Mouse (Mus musculus) neural tube, embryonic 15.5 days (tissue): ENCODE measurements around the gene Syn2. TPM values are rescaled to one million over a fixed set of nuclear protein-coding genes. Genes with fewer than 3 reads are reported as not detected.
"Not testable (repeated sequence)": the region's sequence is repeated elsewhere in the genome, so short reads cannot be mapped to it uniquely, and the experiment has no call there.

Experiments used
- ATAC-seq: fragments of 200-750 bp; cut with Nextera tagmentation; 2 replicates; pipeline ENCODE4 v1.8.0; 2017; ENCODE audit warnings: mild to moderate bottlenecking, moderate TSS enrichment, moderate library complexity; ENCODE audit not compliant: low FRiP score
- H3K27ac ChIP-seq: fragments of 300-500 bp; sonication (generic); replicated peaks from 2 replicates; pipeline ENCODE4 v1.5.1; 2015; ENCODE audit warnings: mild to moderate bottlenecking, inconsistent platforms
- H3K27me3 ChIP-seq: fragments of 300-500 bp; sonication (generic); replicated peaks from 2 replicates; pipeline ENCODE4 v1.6.1; 2015; ENCODE audit warnings: inconsistent platforms
- H3K36me3 ChIP-seq: fragments of 300-500 bp; sonication (generic); 2 replicates; pipeline ENCODE4 v1.6.1; 2015; ENCODE audit warnings: inconsistent platforms
- H3K4me1 ChIP-seq: fragments of 300-500 bp; sonication (generic); 2 replicates; pipeline ENCODE4 v1.6.1; 2015; ENCODE audit warnings: inconsistent platforms
- H3K4me2 ChIP-seq: fragments of 300-500 bp; sonication (generic); 2 replicates; pipeline ENCODE4 v1.6.1; 2015; ENCODE audit warnings: inconsistent platforms, mild to moderate bottlenecking, moderate library complexity
- H3K4me3 ChIP-seq: fragments of 300-500 bp; sonication (generic); replicated peaks from 2 replicates; pipeline ENCODE4 v1.5.1; 2015; ENCODE audit warnings: mild to moderate bottlenecking, inconsistent platforms
- H3K9ac ChIP-seq: fragments of 300-500 bp; sonication (generic); replicated peaks from 2 replicates; pipeline ENCODE4 v1.6.1; 2015; ENCODE audit warnings: mild to moderate bottlenecking, inconsistent platforms
- H3K9me3 ChIP-seq: fragments of 300-500 bp; sonication (generic); replicated peaks from 2 replicates; pipeline ENCODE4 v1.6.1; 2016; ENCODE audit warnings: inconsistent platforms
- WGBS: fragments of 180-500 bp; shearing (Covaris S2); methylation state at CpG from one replicate; pipeline ENCODE4 v1.1.7; 2015; ENCODE audit warnings: mixed read lengths; 5-methylcytosine and 5-hydroxymethylcytosine counted together
- polyA plus RNA-seq: library from polyadenylated mRNA; unstranded; fragments of >200 nt; fragmentation: Nextera tagmentation; extraction: Ambion mirVana; gene quantifications from 2 replicates; pipeline ENCODE4 v1.2.1, GENCODE M21; 2015

The Syn2 gene
- polyA plus RNA-seq, 1 experiment from 2014 or later = 73.3 TPM

- Histone ChIP-seq H3K27ac (no peak overlapping the region), H3K4me1 (peaks cover 3% of the 10 kb centered on the region; the same call in 1 of the 2 replicates), H3K27me3 (no peaks in the 10 kb centered on the region), H3K9me3 (no peaks in the 10 kb centered on the region), H3K9ac (no peak overlapping the region), H3K4me2 (no peak overlapping the region), H3K36me3 (no peaks in the 10 kb centered on the region), H3K4me3 (no peak overlapping the region)
- 38% methylated on average over 3 of the region's 3 CpGs for WGBS
- no peak for ATAC-seq
Measured at GRCm38 (mm10) chr6:115230557-115230956, 95.9 kb downstream of the Syn2 start.

DNA sequence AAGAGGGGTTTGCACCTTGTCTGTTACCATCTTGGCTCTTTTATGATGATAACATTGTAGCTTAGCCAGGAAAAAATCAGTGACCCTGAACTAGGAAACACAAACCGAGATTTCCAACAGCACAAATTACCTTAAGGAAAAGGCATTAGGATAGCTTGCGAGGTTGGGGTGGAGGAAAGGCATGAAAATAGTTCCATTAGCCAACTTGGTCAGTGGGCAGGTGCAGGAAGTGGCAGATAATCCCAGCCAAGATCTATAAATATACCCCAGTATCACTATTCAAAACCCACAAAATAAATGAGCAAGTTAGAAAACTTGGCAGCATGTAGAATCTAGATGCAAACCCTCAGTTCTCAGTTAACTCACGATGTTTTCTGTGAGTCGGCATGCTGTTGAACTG, 97.1 kb downstream of the Syn2 start:
- no peak overlapping the region for H3K9ac ChIP-seq
- H3K4me2 ChIP-seq = no peak overlapping the region
- H3K27me3 ChIP-seq = no peaks in the 10 kb centered on the region
- WGBS = 81% methylated on average over 4 of the region's 4 CpGs
- ATAC-seq = no peak
- no peaks in the 10 kb centered on the region for H3K9me3 ChIP-seq
- H3K4me3 ChIP-seq = no peak overlapping the region
- no peak overlapping the region for H3K27ac ChIP-seq
- H3K4me1 ChIP-seq = peaks cover 3% of the 10 kb centered on the region; the same call in 1 of the 2 replicates
- no peaks in the 10 kb centered on the region for H3K36me3 ChIP-seq

DNA sequence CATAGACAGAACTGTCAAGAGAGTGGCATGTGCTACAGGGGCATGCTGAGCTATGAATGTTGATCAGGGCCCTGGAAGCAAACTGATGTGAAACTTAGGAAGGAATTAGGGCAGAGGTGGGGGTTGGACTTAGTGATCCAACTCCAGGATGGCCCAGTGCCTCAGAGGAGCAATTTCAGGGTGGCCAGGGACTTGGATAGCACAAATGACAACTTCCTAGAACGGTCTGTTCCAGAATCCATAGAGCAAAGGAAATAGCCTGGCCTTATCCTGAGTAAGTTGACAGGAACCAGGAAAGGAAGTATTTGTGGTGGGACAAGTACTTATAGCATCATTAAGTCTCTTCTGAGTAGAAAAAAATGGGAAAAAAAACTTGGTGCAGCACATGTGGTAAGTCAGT, 97.9 kb downstream of the Syn2 start:
- no peaks in the 10 kb centered on the region for H3K27me3 ChIP-seq
- H3K9me3 ChIP-seq = no peaks in the 10 kb centered on the region
- no peak overlapping the region for H3K4me3 ChIP-seq
- WGBS = 73% methylated on average over 1 of the region's 1 CpGs
- no peak overlapping the region for H3K27ac ChIP-seq
- H3K4me2 ChIP-seq = no peak overlapping the region
- peaks cover 3% of the 10 kb centered on the region; the same call in 1 of the 2 replicates for H3K36me3 ChIP-seq
- H3K9ac ChIP-seq = no peak overlapping the region
- peaks cover 3% of the 10 kb centered on the region; the same call in 1 of the 2 replicates for H3K4me1 ChIP-seq
- ATAC-seq = no peak

DNA sequence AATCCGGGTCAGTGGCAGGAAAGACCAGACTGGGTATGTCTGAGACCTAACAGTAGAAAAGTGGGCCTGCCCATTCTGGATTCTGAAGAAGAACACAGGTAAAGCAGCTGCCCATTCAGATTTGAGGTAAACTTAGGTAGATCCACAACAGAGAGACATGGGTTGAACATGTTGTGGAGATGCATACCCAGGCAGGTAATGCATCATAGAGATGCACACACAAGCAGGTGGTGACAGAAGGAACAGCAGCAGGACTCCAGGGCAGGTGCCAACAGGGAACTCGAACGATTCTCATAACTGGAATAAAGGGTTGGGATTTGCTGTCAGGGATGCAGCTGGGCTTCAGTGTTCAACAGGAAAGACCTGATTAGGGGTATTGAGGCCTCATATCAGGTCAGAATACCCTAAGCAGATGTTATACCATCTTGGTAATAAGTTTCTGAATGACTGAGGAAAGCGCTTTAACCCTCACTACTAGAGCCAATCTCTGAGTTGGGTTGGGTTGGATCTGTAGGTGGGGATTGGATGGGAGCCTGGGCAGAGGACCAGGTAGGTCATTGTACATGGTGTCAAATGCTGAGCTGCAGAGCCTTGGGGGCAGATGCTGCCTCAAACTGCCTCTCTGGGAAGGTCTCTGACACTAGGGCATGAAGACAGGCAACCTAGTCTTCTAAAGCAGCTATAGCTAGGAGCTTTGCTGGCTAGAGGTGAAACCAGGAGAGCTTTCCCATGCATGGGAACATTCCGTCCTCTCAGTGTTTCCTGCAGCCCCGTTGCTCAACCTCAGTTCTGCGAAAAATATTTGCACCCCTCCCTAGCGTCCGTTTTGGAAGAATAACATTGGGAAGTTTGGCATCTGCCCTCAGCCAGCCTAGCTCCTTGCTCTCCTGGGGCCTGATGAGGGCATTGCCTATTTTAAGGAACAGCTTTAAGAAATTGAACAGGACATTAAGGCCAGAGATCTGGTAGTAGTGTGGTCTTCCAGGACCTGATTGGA, 103.6 kb downstream of the Syn2 start:
- no peaks in the 10 kb centered on the region for H3K4me1 ChIP-seq
- no peaks in the 10 kb centered on the region for H3K27me3 ChIP-seq
- peaks cover 19% of the 10 kb centered on the region for H3K36me3 ChIP-seq
- H3K4me2 ChIP-seq = no peak overlapping the region
- 88% methylated on average over 9 of the region's 9 CpGs for WGBS
- H3K9ac ChIP-seq = no peak overlapping the region
- no peak overlapping the region for H3K4me3 ChIP-seq
- no peak overlapping the region for H3K27ac ChIP-seq
- no peaks in the 10 kb centered on the region for H3K9me3 ChIP-seq
- no peak for ATAC-seq

DNA sequence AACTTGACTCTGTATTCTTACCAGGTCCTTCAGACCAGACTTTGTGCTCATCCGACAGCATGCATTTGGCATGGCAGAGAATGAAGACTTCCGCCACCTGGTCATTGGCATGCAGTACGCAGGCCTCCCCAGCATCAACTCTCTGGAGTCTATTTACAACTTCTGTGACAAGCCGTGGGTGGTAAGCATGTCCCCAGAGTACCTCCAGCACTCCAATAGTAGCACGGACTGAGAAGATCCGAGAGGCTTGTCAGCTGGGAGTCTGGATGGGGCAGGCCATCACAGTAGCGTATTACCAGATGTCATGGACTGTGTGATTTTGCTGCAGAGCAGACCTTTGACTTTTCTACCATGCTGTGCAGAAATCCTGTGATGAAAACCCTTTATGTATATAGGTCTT, 104.6 kb downstream of the Syn2 start:
- Histone ChIP-seq H3K27ac (no peak overlapping the region), H3K27me3 (no peaks in the 10 kb centered on the region), H3K9me3 (no peaks in the 10 kb centered on the region), H3K4me1 (no peaks in the 10 kb centered on the region), H3K36me3 (peaks cover 27% of the 10 kb centered on the region), H3K9ac (no peak overlapping the region), H3K4me3 (no peak overlapping the region), H3K4me2 (no peak overlapping the region)
- no peak for ATAC-seq
- WGBS = 84% methylated on average over 7 of the region's 7 CpGs

DNA sequence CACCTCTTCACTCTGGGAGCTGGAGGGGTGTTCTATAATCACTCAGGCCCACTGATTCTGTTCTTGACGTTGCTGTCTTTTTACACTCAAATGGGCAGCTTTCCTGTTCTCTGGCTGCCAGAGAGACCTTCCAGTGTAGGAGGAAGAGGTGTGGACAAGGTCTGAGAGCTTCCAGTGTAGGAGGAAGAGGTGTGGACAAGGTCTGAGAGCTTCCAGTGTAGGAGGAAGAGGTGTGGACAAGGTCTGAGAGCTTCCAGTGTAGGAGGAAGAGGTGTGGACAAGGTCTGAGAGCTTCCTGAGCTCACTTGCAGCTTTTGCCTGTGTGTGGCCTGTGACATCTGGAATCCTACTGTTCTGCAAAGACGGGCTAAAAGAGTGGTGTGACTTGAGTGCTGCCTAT, 105.7 kb downstream of the Syn2 start:
- not testable (repeated sequence) for H3K9me3 ChIP-seq, H3K27ac ChIP-seq, ATAC-seq, H3K4me2 ChIP-seq, H3K4me3 ChIP-seq, H3K9ac ChIP-seq, H3K4me1 ChIP-seq, H3K27me3 ChIP-seq
- H3K36me3 ChIP-seq = peaks cover 37% of the 10 kb centered on the region
- WGBS = 66% methylated on average over 2 of the region's 2 CpGs

GRCm38 (mm10) chr6:115241131-115241699, 106.5 kb downstream of the Syn2 start:
- Histone ChIP-seq H3K27me3 (no peaks in the 10 kb centered on the region), H3K4me3 (no peak overlapping the region), H3K4me2 (no peak overlapping the region), H3K27ac (peak overlapping the region; percentile 41; the same call in 1 of the 2 replicates), H3K36me3 (peaks cover 44% of the 10 kb centered on the region), H3K4me1 (no peaks in the 10 kb centered on the region), H3K9me3 (no peaks in the 10 kb centered on the region), H3K9ac (no peak overlapping the region)
- 68% methylated on average over 3 of the region's 3 CpGs for WGBS
- peak; percentile 50; the same call in 1 of the 2 replicates for ATAC-seq

DNA sequence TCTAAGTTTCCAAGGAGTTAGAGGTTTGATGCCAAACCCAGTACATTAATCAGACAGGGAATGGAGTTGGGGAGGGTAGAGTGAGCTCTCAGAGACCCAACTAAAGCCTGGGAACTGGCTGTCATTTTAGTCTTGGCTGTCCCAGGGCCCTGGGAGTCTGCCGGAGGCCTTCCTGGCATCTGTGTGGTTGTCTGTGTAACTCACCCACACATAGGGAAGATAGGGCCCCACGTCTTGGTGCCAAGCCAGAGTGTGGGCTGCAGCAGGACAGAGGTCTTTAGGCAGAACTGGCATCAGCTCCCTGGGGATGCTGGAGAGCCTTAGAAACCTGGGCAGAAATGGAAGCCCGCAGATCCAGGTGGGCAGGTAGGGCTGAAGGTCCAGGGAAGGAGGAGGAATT, 107.2 kb downstream of the Syn2 start:
- Histone ChIP-seq H3K9ac (no peak overlapping the region), H3K4me2 (no peak overlapping the region), H3K4me1 (no peaks in the 10 kb centered on the region), H3K36me3 (peaks cover 47% of the 10 kb centered on the region), H3K27me3 (no peaks in the 10 kb centered on the region), H3K27ac (peak overlapping the region; percentile 28; the same call in 1 of the 2 replicates), H3K9me3 (no peaks in the 10 kb centered on the region), H3K4me3 (no peak overlapping the region)
- 84% methylated on average over 3 of the region's 3 CpGs for WGBS
- ATAC-seq = peak; percentile 35; the same call in 1 of the 2 replicates

DNA sequence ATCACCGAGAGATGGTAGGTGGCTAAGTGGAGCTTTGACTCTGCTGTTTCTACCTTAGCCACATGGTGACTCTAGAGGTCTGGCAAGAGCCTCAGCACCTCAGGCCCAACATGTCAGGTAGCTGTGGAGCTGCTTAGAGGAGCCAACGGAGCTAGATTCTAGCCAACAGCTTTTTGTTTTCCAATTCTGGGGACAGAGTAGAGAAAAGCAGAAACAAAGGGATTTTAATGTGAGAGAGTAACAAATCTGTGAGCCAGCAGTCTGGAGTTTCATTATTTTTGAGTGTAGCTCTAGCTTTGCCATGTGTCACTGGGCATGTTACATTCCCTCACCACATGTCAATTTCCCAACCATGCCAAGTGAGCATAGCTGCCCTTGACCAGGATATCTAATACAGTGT, 109.5 kb downstream of the Syn2 start:
- H3K9me3 ChIP-seq = no peaks in the 10 kb centered on the region
- no peak for ATAC-seq
- no peak overlapping the region for H3K27ac ChIP-seq
- no peak overlapping the region for H3K4me2 ChIP-seq
- no peaks in the 10 kb centered on the region for H3K4me1 ChIP-seq
- peaks cover 51% of the 10 kb centered on the region for H3K36me3 ChIP-seq
- H3K4me3 ChIP-seq = no peak overlapping the region
- H3K9ac ChIP-seq = no peak overlapping the region
- H3K27me3 ChIP-seq = no peaks in the 10 kb centered on the region
- 81% methylated on average over 2 of the region's 2 CpGs for WGBS

- H3K9ac ChIP-seq = no peak overlapping the region
- H3K27ac ChIP-seq = no peak overlapping the region
- no peak overlapping the region for H3K4me2 ChIP-seq
- ATAC-seq = no peak
- H3K4me3 ChIP-seq = no peak overlapping the region
- no peaks in the 10 kb centered on the region for H3K9me3 ChIP-seq
- WGBS = 84% methylated on average over 3 of the region's 3 CpGs
- H3K36me3 ChIP-seq = peaks cover 43% of the 10 kb centered on the region
- H3K27me3 ChIP-seq = no peaks in the 10 kb centered on the region
- no peaks in the 10 kb centered on the region for H3K4me1 ChIP-seq
Measured at GRCm38 (mm10) chr6:115245500-115246058, 110.9 kb downstream of the Syn2 start.

DNA sequence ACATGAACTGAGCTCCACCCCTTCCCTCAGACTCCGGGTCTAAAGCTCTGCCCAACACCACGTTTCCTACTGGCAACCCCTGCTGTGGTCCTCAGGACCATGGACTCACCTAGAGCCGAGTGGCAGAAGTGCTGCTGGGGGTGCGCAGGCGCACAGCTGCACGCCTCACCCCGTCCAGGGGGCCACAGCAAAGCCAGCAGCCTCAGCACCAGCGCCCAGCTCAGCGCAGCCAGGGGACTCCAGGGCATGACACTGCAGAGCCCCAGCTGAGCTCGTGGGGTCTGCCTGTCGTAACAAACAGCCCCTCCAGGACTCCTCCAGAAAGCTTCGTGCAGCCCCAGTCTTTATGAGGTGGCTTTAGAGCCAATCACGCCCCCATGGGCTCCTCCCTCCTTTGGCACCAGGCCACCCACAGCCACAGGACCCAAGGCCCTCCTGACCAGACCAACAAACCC, 116.9 kb downstream of the Syn2 start:
- 2% methylated on average over 13 of the region's 13 CpGs for WGBS
- Histone ChIP-seq H3K9me3 (no peaks in the 10 kb centered on the region), H3K4me1 (peaks cover 6% of the 10 kb centered on the region), H3K9ac (no peak overlapping the region), H3K27me3 (no peaks in the 10 kb centered on the region), H3K36me3 (peaks cover 18% of the 10 kb centered on the region; the same call in 1 of the 2 replicates), H3K4me2 (peak overlapping the region; percentile 45), H3K27ac (peak overlapping the region; percentile 81), H3K4me3 (peak overlapping the region; percentile 24)
- ATAC-seq = peak; percentile 81
